Mouse (Mus musculus) embryonic fibroblast, embryonic 13.5 days (primary cell): ENCODE measurements around the gene Tnrc6b.

ENCODE experiments used
- CTCF ChIP-seq: IDR thresholded peaks from 2 replicates; pipeline ENCODE4 v1.5.1; 2011; ENCODE audit warnings: mild to moderate bottlenecking, control low read depth, low read length, moderate library complexity, borderline replicate concordance; ENCODE audit not compliant: insufficient read depth
- POLR2A ChIP-seq: IDR thresholded peaks from 2 replicates; pipeline ENCODE4 v1.6.1; 2011; ENCODE audit warnings: low read depth, mild to moderate bottlenecking, control low read depth, low read length, moderate library complexity

- TF ChIP-seq POLR2A (no peak), CTCF (no peak)
Measured at GRCm38 (mm10) chr15:80884095-80884494, 173.0 kb downstream of the Tnrc6b start.
